Mouse (Mus musculus) limb, embryonic 14.5 days (tissue): Measurements from ENCODE around the gene Spint2. TPM values are rescaled to one million over a fixed set of nuclear protein-coding genes. Genes with fewer than 3 reads are reported as not detected.
"Not testable (repeated sequence)": the region's sequence is repeated elsewhere in the genome, so short reads cannot be mapped to it uniquely, and the experiment has no call there.

Experiments used
- ATAC-seq: fragments of 200-750 bp; cut with Nextera tagmentation; 2 replicates; pipeline ENCODE4 v1.8.0; 2017; ENCODE audit warnings: low read depth, moderate number of reproducible peaks, moderate TSS enrichment; ENCODE audit not compliant: low FRiP score
- DNase-seq: peaks from one replicate; pipeline ENCODE4 v3.0.0-alpha.2; 2015; ENCODE audit warnings: low spot score
- H3K27ac ChIP-seq: fragments of 300-500 bp; sonication (generic); replicated peaks from 2 replicates; pipeline ENCODE4 v1.5.1; 2014; ENCODE audit warnings: low read depth, mild to moderate bottlenecking, low read length, moderate library complexity, mixed read lengths
- H3K27me3 ChIP-seq: fragments of 300-500 bp; sonication (generic); 2 replicates; pipeline ENCODE4 v1.6.1; 2014; ENCODE audit warnings: low read length, mixed read lengths; ENCODE audit not compliant: control insufficient read depth, insufficient read depth
- H3K36me3 ChIP-seq: fragments of 300-500 bp; sonication (generic); 2 replicates; pipeline ENCODE4 v1.6.1; 2014; ENCODE audit warnings: mild to moderate bottlenecking, low read length, moderate library complexity, mixed read lengths; ENCODE audit not compliant: control insufficient read depth, insufficient read depth
- H3K4me1 ChIP-seq: fragments of 300-500 bp; sonication (generic); 2 replicates; pipeline ENCODE4 v1.6.1; 2014; ENCODE audit warnings: antibody characterized with exemption, low read length, mixed read lengths; ENCODE audit not compliant: control insufficient read depth, insufficient read depth
- H3K4me2 ChIP-seq: fragments of 300-500 bp; sonication (generic); replicated peaks from 2 replicates; pipeline ENCODE4 v1.6.1; 2014; ENCODE audit warnings: low read depth, mild to moderate bottlenecking, low read length, moderate library complexity; ENCODE audit not compliant: severe bottlenecking
- H3K4me3 ChIP-seq: fragments of 300-500 bp; sonication (generic); replicated peaks from 2 replicates; pipeline ENCODE4 v1.5.1; 2014; ENCODE audit warnings: low read length
- H3K9ac ChIP-seq: fragments of 300-500 bp; sonication (generic); 2 replicates; pipeline ENCODE4 v1.6.1; 2014; ENCODE audit warnings: mild to moderate bottlenecking, low read depth, low read length, moderate library complexity; ENCODE audit not compliant: severe bottlenecking
- H3K9me3 ChIP-seq: fragments of 300-500 bp; sonication (generic); 2 replicates; pipeline ENCODE4 v1.6.1; 2016; ENCODE audit warnings: low read length; ENCODE audit not compliant: control insufficient read depth
- POLR2A ChIP-seq: fragments of 200-500 bp; IDR thresholded peaks from 2 replicates; pipeline ENCODE4 v1.8.0; 2012; ENCODE audit warnings: inconsistent platforms, mild to moderate bottlenecking, moderate library complexity, borderline replicate concordance; ENCODE audit not compliant: insufficient read depth, insufficient read length; ENCODE audit errors: extremely low read depth
- WGBS: fragments of 180-500 bp; shearing (Covaris S2); extraction: QIAGEN DNeasy Blood & Tissue Kit; methylation state at CpG from one replicate; pipeline ENCODE4 v1.1.7; 2014; 5-methylcytosine and 5-hydroxymethylcytosine counted together
- polyA plus RNA-seq, 2 experiments: library from polyadenylated mRNA; depleted of rRNA in 1 of 2; stranded (reverse) in 1 of 2; unstranded in 1 of 2; fragments of >200 nt; fragmentation: Nextera tagmentation in 1 of 2; extraction: Ambion mirVana in 1 of 2; gene quantifications; 2 replicates each; pipeline versions ENCODE4 v1.2.1 to v1.2.3; 2012 to 2014

Gene Spint2
- polyA plus RNA-seq, 2 experiments, result 95.3 to 149 TPM

DNA sequence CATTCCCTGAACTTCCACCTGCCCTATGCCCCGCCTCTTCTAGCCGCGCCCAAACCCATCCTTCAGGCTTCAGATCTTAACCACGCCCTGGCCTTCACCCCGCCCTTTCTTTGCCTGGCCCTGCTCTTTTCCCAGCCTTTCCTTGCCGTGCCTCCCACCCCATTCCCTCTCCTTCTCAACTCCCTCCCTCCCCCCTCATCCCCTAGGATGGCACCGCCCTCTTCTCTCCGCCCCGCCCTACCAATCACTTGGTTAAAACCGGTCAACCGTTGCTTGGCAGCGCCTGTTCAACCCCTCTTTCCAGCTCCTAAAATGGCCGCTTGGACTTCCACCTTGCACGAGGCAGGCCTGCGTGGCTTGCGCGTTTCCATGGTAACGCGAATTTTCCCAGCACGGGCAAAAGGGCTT lies 68.0 kb downstream of the Spint2 start, which contains the start of gene Catsperg1:
Gene Catsperg1 (minus strand): TSS at position 361 of the 408 bp plus-strand sequence.
- H3K4me1 ChIP-seq, result no peaks in the 10 kb centered on the region
- under 1% methylated on average over 20 of the region's 20 CpGs for WGBS
- DNase-seq, result peak; percentile 63

DNA sequence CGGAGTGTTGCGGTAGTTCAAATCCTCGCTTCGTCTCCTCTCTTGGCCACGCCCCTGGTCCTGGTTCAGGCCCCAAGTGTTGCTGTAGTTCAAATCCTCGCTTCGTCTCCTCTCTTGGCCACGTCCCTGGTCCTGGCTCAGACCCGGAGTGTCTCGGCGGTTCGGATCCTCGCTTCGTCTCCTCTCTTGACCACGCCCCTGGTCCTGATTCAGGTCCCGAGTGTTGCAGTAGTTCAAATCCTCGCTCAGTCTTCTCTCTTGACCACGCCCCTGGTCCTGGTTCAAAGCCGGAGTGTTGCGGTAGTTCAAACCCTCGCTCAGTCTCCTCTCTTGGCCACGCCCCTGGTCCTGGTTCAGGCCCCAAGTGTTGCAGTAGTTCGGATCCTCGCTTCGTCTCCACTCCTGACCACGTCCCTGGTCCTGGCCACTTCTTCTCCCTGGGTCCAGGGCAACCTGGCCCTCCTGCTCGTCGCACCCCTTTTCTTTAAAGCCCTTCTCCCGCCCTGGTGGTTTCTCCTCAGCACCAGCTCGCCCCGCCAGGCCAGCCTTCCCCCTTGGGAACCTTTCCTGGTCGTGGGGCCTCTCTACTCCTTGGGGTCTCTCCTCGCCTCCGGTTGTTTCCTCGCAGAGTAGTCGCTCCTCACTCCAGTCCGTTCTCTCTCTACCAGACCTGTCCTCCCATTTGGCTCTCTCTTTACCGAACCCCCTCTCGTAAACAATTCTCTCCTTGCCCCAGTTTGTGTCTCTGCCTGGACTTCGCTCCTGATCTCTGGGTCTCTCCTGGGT lies 68.7 kb downstream of the Spint2 start:
- H3K9me3 ChIP-seq, H3K27me3 ChIP-seq, H3K27ac ChIP-seq, H3K9ac ChIP-seq, H3K4me1 ChIP-seq, ATAC-seq, H3K36me3 ChIP-seq, DNase-seq: not testable (repeated sequence)
- WGBS, result 19% methylated on average over 40 of the region's 40 CpGs
- H3K4me2 ChIP-seq, result peak overlapping the region; percentile 40
- H3K4me3 ChIP-seq, result peak overlapping the region; percentile 13; the same call in 1 of the 2 replicates

More for the DNA sequence above, 68.0 kb downstream of the Spint2 start, which contains the start of gene Catsperg1:
- ATAC-seq, result peak; percentile 68
- Histone ChIP-seq H3K27ac (no peak within 1 kb of the TSS), H3K27me3 (no peaks in the 10 kb centered on the region), H3K9me3 (no peaks in the 10 kb centered on the region), H3K4me2 (peak within 1 kb of the TSS; percentile 40), H3K4me3 (peak within 1 kb of the TSS; percentile 13; the same call in 1 of the 2 replicates), H3K36me3 (no peaks in the 10 kb centered on the region), H3K9ac (no peak within 1 kb of the TSS)
- no peak for TF ChIP-seq POLR2A

DNA sequence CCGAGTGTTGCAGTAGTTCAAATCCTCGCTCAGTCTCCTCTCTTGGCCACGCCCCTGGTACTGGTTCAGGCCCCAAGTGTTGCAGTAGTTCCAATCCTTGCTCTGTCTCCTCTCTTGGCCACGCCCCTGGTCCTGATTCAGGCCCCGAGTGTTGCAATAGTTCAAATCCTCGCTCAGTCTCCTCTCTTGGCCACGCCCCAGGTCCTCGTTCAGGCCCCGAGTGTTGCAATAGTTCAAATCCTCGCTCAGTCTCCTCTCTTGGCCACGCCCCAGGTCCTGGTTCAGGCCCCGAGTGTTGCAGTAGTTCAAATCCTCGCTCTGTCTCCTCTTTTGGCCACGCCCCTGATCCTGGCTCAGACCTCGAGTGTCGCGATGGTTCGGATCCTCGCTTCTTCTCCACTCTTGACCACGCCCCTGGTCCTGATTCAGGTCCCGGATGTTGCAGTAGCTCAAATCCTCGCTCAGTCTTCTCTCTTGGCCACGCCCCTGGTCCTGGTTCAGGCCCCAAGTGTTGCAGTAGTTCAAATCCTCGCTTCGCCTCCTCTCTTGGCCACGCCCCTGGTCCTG lies 69.4 kb downstream of the Spint2 start:
- H3K4me2 ChIP-seq, result peak overlapping the region; percentile 50; the same call in 1 of the 2 replicates
- DNase-seq, result no peak
- no peak overlapping the region for H3K27ac ChIP-seq

DNA sequence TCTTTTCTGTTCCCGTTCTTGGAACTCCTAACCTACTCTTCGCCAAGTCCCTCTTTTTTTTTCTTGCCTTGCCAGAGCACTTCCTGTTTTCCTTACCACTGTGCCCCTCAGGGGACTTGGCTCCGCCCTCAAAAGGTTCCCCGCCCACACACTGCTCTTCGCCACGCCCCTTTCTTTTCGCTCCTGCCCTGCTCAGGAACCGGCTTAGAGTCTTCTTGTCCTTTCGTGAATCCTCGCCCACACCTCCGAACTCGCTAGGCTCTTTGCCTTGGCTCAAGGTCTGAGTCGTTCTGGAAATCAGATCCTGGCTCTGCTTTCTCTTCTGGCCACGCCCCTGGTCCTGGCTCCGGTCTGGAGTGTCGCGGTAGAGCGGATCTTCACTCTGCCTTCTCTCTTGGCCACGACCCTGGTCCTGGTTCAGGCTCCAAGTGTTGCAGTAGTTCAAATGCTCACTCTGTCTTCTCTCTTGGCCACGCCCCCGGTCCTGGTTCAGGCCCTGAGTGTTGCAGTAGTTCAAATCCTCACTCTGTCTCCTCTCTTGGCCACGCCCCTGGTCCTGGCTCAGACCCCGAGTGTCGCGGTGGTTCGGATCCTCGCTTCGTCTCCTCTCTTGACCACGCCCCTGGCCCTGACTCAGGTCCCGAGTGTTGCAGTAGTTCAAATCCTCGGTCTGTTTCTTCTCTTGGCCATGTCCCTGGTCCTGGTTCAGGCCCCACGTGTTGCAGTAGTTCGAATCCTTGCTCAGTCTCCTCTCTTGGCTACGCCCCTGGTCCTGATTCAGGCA lies 70.1 kb downstream of the Spint2 start:
- Histone ChIP-seq H3K4me1 (no peaks in the 10 kb centered on the region), H3K9ac (0 out of 2 replicates have a peak overlapping the region, but pooled peaks have one; percentile 13), H3K36me3 (no peaks in the 10 kb centered on the region), H3K27me3 (no peaks in the 10 kb centered on the region), H3K4me3 (peak overlapping the region; percentile 34), H3K4me2 (peak overlapping the region; percentile 50), H3K9me3 (no peaks in the 10 kb centered on the region), H3K27ac (peak overlapping the region; percentile 15; the same call in 1 of the 2 replicates)
- 6% methylated on average over 34 of the region's 34 CpGs for WGBS
- TF ChIP-seq POLR2A, result no peak
- peak; percentile 79 for ATAC-seq
- peak; percentile 89 for DNase-seq

More for the DNA sequence above, 69.4 kb downstream of the Spint2 start:
- Histone ChIP-seq H3K4me3 (peak overlapping the region; percentile 34), H3K9me3 (no peaks in the 10 kb centered on the region), H3K36me3 (no peaks in the 10 kb centered on the region), H3K4me1 (no peaks in the 10 kb centered on the region), H3K27me3 (no peaks in the 10 kb centered on the region), H3K9ac (no peak overlapping the region)
- no peak for TF ChIP-seq POLR2A
- ATAC-seq, result no peak
- WGBS, result 21% methylated on average over 26 of the region's 26 CpGs

DNA sequence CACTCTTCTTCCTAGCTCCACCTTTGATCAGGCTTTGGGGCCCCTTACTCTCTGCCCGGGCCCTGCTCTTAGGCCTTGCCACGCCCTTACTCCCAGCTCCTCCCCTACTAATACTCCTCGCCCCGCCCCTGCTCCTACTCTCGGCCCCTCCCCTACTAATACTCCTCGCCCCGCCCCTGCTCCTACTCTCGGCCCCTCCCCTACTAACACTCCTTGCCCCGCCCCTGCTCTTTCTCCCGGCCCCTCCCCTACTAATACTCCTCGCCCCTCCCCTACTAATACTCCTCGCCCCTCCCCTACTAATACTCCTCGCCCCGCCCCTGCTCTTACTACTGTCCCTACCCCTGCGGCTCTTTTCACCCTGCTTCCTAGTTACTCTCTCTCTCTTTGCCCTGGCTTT lies 70.7 kb downstream of the Spint2 start:
- Histone ChIP-seq H3K4me2 (peak overlapping the region; percentile 50), H3K27ac (peak overlapping the region; percentile 15; the same call in 1 of the 2 replicates), H3K4me3 (peak overlapping the region; percentile 34)
- WGBS, result 23% methylated on average over 15 of the region's 15 CpGs
- DNase-seq, H3K9ac ChIP-seq, H3K36me3 ChIP-seq, H3K27me3 ChIP-seq, H3K4me1 ChIP-seq, H3K9me3 ChIP-seq: not testable (repeated sequence)
- peak; percentile 19; the same call in 1 of the 2 replicates for ATAC-seq

Other genes starting within 250 kb of the Spint2 start
- gene Ryr1, start 156.7 kb downstream of the Spint2 start, polyA plus RNA-seq (2012; rRNA removed), result 26.5 and 29.2 TPM in 2 replicates
- gene Ryr1, start 156.7 kb downstream of the Spint2 start, polyA plus RNA-seq (2014; fragmentation: Nextera tagmentation; extraction: Ambion mirVana), result 5.9 and 7.7 TPM in 2 replicates
- 4.8 and 6.8 TPM in 2 replicates for gene Rasgrp4, start 147.1 kb downstream of the Spint2 start, polyA plus RNA-seq (2012; rRNA removed)
- gene Rasgrp4, start 147.1 kb downstream of the Spint2 start, polyA plus RNA-seq (2014; fragmentation: Nextera tagmentation; extraction: Ambion mirVana), result 0.43 and 1.1 TPM in 2 replicates
- gene Fam98c, start 125.7 kb downstream of the Spint2 start, polyA plus RNA-seq (2012; rRNA removed), result 18.9 and 22.7 TPM in 2 replicates
- 15.7 and 17.1 TPM in 2 replicates for gene Fam98c, start 125.7 kb downstream of the Spint2 start, polyA plus RNA-seq (2014; fragmentation: Nextera tagmentation; extraction: Ambion mirVana)
- 0.91 and 1.4 TPM in 2 replicates for gene Ggn, start 111.7 kb downstream of the Spint2 start, polyA plus RNA-seq (2012; rRNA removed)
- 0.45 and 0.54 TPM in 2 replicates for gene Ggn, start 111.7 kb downstream of the Spint2 start, polyA plus RNA-seq (2014; fragmentation: Nextera tagmentation; extraction: Ambion mirVana)
- gene Spred3, start 111.5 kb downstream of the Spint2 start, polyA plus RNA-seq (2012; rRNA removed), result 14.2 and 19.4 TPM in 2 replicates
- 3.5 and 4.2 TPM in 2 replicates for gene Spred3, start 111.5 kb downstream of the Spint2 start, polyA plus RNA-seq (2014; fragmentation: Nextera tagmentation; extraction: Ambion mirVana)
- 216 and 233 TPM in 2 replicates for gene Psmd8, start 101.2 kb downstream of the Spint2 start, polyA plus RNA-seq (2012; rRNA removed)
- 264 and 268 TPM in 2 replicates for gene Psmd8, start 101.2 kb downstream of the Spint2 start, polyA plus RNA-seq (2014; fragmentation: Nextera tagmentation; extraction: Ambion mirVana)
- gene Catsperg1, start 67.9 kb downstream of the Spint2 start, polyA plus RNA-seq (2012; rRNA removed), result 3.1 and 3.4 TPM in 2 replicates
- gene Catsperg1, start 67.9 kb downstream of the Spint2 start, polyA plus RNA-seq (2014; fragmentation: Nextera tagmentation; extraction: Ambion mirVana), result 0.84 and 0.87 TPM in 2 replicates
- 11.4 and 19.2 TPM in 2 replicates for gene Kcnk6, start 49.4 kb downstream of the Spint2 start, polyA plus RNA-seq (2012; rRNA removed)
- gene Kcnk6, start 49.4 kb downstream of the Spint2 start, polyA plus RNA-seq (2014; fragmentation: Nextera tagmentation; extraction: Ambion mirVana), result 1.6 and 2.2 TPM in 2 replicates
- 107 and 150 TPM in 2 replicates for gene Yif1b, start 43.6 kb downstream of the Spint2 start, polyA plus RNA-seq (2012; rRNA removed)
- 130 and 139 TPM in 2 replicates for gene Yif1b, start 43.6 kb downstream of the Spint2 start, polyA plus RNA-seq (2014; fragmentation: Nextera tagmentation; extraction: Ambion mirVana)
- 0.32 and 0.92 TPM in 2 replicates for gene 2200002D01Rik, start 33.4 kb downstream of the Spint2 start, polyA plus RNA-seq (2012; rRNA removed)
- 1.2 and 3.0 TPM in 2 replicates for gene 2200002D01Rik, start 33.4 kb downstream of the Spint2 start, polyA plus RNA-seq (2014; fragmentation: Nextera tagmentation; extraction: Ambion mirVana)
- gene Ppp1r14a, start 7.4 kb upstream of the Spint2 start, polyA plus RNA-seq (2012; rRNA removed), result 8.7 and 9.6 TPM in 2 replicates
- gene Ppp1r14a, start 7.4 kb upstream of the Spint2 start, polyA plus RNA-seq (2014; fragmentation: Nextera tagmentation; extraction: Ambion mirVana), result 9.0 and 13.8 TPM in 2 replicates
- gene Dpf1, start 22.0 kb upstream of the Spint2 start, polyA plus RNA-seq (2012; rRNA removed), result 10.6 and 10.7 TPM in 2 replicates
- 13.2 and 13.7 TPM in 2 replicates for gene Dpf1, start 22.0 kb upstream of the Spint2 start, polyA plus RNA-seq (2014; fragmentation: Nextera tagmentation; extraction: Ambion mirVana)
- gene Sipa1l3, start 236.7 kb upstream of the Spint2 start, polyA plus RNA-seq (2012; rRNA removed), result 39.0 and 46.1 TPM in 2 replicates
- gene Sipa1l3, start 236.7 kb upstream of the Spint2 start, polyA plus RNA-seq (2014; fragmentation: Nextera tagmentation; extraction: Ambion mirVana), result 16.2 TPM in 2 replicates